Mouse (Mus musculus): ENCODE data around the gene Dyrk1a.

Gene Dyrk1a

DNA sequence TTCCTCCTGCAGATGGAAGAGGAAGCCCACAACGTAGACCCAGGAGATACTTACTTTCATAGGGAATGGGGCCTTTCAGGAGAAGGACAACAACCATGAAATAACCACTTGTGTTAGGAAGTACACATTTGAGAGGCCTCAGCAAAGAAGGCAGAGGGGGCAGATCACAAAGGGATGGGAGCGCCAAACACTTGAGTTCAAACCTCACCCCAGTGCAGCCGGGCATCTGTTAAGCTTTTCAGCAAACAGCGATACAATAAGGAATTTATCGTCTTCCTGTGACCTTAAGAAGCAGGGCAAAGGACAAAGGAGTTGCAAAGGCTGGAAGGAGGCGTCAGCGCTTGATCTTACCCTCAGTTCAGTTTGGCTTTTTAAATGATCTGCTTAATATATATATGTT, 10.0 kb upstream of the Dyrk1a start:
- no peak for DNase-seq

DNA sequence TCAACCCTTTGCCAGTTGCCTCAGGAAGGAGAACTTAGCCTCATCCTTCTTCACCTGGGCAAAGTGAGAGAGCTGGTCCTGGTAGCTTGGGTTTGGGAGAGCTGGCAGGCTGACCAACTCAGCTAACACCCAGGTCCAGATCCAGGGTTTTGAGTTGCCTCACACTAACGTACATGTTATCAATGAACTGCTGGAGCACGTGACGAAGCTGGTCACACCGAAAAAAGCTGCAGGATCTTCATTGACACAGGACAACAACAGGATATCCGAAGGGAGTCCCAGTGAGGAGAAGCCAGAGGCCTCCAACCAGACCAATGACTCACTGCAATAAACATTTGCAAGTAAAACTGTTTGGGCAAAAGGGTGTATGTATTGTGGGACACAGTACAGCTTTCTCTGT, 9.2 kb upstream of the Dyrk1a start:
- no peak for DNase-seq

DNA sequence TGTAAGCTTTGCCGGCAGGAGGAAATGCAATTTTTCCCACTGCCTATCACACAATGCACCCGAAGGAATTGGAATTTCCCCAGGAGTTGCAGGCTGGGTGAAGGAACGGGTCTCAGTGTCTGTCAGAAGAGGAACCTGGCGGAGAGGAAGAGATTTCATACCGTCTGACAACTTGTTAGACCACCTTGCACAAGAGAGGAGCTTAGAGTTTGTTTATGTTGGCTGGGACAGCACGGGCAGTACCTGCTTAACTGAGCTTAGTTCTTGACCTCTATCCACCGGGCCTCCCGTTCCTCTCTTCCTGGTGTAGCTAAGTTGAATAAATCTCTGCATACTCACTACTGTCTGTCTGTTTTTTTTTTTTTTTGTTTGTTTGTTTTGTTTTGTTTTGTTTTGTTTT, 3.7 kb upstream of the Dyrk1a start:
- no peak for DNase-seq

GRCm38 (mm10) chr16:94566834-94567585, 2.8 kb upstream of the Dyrk1a start:
- DNase-seq, result no peak

DNA sequence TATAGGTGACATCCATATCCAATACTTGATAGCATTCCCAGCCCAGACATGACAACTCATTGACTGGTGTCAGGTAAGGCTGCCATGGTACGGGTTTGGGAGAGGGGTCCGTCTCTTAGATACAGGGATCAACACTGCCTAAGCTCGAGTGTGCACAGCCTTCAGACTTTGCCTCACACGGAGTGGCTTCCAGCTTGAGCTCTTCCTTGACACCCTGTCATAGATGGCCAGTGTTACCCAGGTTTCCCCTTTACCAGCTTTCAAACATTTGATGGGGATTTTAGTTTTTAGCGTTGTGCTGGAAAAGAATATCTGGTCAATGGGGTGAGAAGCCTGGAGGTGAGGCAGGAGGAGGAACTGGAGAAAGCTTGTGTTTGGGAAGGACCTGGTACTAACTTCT, 2.1 kb upstream of the Dyrk1a start:
- DNase-seq, result no peak

- no peak for DNase-seq
These were observed 1.2 kb upstream of the Dyrk1a start for GRCm38 (mm10) chr16:94568335-94569228.

DNA sequence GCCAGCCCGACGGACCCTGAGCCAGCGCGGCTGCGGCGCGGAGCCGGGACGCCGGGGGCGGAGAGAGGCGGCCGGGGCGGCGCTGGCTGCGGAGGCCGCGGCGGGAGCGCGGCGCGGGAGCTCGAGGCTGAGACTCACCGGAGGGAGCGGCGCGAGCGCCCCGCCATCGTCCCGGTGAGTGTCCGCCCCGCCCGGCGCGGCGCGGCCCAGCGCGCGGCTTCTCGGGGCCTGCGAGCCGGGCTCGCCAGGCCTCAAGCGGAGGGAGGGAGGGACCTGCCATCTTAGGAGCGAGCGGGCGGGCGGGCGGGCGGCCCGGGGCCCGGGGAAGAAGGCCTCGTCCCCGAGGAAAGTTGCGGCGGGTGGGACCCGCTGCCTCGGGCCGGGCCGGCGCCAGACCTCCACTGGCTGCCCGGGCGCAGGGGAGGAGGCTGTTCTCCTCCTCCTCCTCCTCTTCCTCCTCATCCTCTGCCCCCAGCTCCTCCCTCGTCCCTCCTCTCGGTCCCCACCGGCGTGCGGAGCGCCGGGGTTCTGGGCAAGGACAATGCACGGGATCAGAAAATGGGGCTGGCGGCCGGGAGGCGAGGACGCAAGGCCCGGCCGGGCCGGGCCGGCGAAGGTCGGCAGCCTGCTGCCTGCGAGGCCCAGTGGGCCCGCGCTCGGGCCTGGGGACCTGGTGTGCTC, 691 bp downstream of the Dyrk1a start:
- DNase-seq, result peak; percentile 64 to 65

DNA sequence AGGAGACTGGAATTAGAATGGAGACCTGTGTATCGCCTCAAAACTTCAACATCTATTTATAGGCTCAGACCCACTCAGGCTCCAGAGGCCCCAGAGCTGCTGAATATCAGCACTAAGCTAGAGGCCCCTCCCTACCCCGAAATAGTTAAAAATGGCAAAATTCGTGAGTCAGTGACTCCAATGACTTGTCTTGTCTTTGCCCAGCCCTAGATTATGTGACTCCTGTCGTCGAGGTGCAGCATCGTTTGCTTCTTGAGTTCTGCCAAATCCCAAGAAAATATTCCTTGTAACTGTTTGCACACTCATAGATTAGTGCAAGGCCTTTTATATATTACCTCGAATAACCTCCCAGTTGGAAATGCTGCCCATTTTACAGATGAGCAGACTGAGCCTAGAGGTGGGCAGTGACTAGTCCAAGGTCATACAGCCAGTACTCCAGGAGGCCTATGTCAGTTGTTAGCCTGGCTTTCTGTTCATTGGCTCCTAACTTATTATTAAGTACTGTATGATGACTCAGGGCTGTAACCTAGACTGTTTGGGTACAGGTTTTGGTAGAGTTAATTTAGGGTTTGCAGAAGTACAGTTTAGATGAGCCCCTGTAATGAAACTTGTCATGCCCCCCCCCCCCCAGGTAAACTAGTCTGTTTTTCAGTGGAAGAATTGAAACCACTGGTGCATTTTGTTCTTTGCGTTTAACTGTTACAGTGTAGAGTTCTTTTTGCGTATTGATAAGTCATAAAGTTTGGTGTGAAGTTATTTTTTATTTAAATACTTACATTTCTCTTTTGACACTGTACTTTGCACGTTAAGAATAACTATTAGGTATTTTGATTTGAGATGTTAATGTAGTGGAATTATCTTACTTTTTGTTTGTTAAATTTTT, 1.5 kb downstream of the Dyrk1a start:
- DNase-seq, result no peak

- no peak for DNase-seq
These were observed 2.6 kb downstream of the Dyrk1a start for GRCm38 (mm10) chr16:94572422-94572821.

GRCm38 (mm10) chr16:94574025-94574717, 4.4 kb downstream of the Dyrk1a start:
- no peak for DNase-seq

DNA sequence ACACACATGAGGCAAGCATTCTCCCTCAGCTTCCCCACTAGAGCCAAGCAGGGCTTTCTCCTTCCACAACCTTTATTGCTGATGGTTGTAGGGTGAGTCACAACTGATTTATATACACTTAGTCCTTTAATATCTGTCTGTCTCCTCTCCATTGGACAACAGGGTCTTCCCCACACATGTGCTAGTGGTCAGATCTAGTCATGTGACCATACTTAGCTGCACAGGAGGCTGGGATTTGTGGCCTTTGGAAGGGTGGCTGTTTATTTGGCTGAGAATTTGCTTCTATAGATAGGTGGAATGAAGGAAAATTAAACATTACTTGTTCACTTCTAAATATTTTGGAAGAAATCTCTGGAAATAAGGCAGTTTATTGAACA, 4.9 kb downstream of the Dyrk1a start:
- DNase-seq, result no peak

GRCm38 (mm10) chr16:94575757-94576156, 5.9 kb downstream of the Dyrk1a start:
- DNase-seq, result no peak

GRCm38 (mm10) chr16:94579348-94579747, 9.5 kb downstream of the Dyrk1a start:
- no peak for DNase-seq

- DNase-seq, result no peak
These were observed 11.1 kb downstream of the Dyrk1a start for GRCm38 (mm10) chr16:94580844-94581405.

GRCm38 (mm10) chr16:94586349-94586990, 16.7 kb downstream of the Dyrk1a start:
- DNase-seq, result no peak

- DNase-seq, result no peak
These were observed 17.7 kb downstream of the Dyrk1a start for GRCm38 (mm10) chr16:94587461-94587860.

DNA sequence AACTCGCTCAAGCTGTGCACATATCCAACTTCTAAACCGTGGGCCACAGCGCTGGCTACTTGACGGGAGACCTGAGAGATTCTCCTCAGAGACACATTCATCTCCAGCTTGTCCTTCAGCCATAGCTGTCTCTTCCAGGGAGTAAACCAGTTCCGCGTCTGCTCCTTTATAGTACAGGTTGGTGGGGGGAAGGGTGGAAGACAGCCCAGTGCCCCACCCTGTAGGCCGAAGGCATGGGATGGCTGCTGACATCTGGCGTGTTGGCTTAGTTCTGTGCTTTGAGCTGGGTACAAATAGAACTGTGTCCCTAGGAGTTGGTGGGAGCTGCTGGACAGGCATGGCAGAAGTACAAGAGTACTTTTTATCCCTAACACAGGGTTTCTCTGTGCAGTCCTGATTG, 18.4 kb downstream of the Dyrk1a start:
- peak; percentile 52 to 73 for DNase-seq

- DNase-seq, result no peak
These were observed 19.2 kb downstream of the Dyrk1a start for GRCm38 (mm10) chr16:94588974-94589373.

DNA sequence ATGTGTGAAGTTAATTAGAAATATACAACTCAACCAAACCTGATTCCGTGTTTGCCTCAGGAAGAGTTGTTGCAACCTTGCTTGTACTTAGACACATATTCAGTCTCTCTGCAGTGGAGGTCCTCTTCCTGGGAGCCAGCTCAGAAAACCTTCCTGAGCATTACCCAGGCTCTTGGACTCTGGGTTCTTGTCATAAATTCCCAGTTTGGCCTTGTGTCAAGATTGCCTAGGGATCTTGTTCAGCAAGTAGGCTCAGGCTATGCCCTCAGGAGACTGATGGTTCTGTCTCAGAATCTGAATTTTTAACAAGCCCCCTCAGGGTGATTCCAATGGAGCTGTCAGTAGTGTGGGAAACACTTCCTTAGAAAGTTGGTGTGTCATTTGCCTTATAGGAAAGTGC, 19.8 kb downstream of the Dyrk1a start:
- no peak for DNase-seq

- DNase-seq, result no peak
These were observed 20.4 kb downstream of the Dyrk1a start for GRCm38 (mm10) chr16:94590214-94590613.

- DNase-seq, result no peak
These were observed 21.2 kb downstream of the Dyrk1a start for GRCm38 (mm10) chr16:94590977-94591376.

Data from cerebellum, postnatal 10 days (tissue).